Mouse (Mus musculus) ES-Bruce4 (cell line): ENCODE data around the gene Galnt4.

Experiments used
- CTCF ChIP-seq: IDR thresholded peaks from one replicate; pipeline ENCODE4 v1.8.1; 2011; ENCODE audit warnings: low read depth, low read length
- POLR2A ChIP-seq: IDR thresholded peaks from one replicate; pipeline ENCODE4 v1.8.1; 2011; ENCODE audit warnings: low read length; ENCODE audit not compliant: insufficient read depth

DNA sequence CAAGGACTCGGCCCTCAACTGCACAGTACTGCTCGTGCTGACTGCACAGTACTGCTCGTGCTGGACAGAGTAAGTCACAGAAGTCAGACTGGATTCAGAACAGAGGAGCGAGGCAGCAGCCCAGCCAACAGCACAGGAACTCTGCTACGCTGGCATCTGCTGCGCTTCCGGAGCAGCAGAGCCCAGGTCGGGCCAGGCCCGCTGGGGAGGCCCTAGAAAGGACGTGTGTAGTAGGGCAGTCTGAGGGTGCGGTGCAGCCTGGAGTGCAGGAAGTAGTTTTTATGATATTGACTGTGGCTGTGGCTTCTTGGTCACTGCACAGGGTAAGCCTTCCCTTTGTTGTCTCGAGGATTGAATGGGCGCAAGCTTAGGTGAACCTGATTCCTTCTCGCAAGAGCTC is 19.0 kb downstream of the Galnt4 start:
- TF ChIP-seq CTCF = no peak
- no peak for TF ChIP-seq POLR2A
